Mouse (Mus musculus) activated CD4-positive, CD25-positive, alpha-beta regulatory T cell, adult 9 weeks (primary cell): ENCODE measurements around the gene Bbs12. TPM values are rescaled to one million over a fixed set of nuclear protein-coding genes. Genes with fewer than 3 reads are reported as not detected.

Source experiments
- polyA plus RNA-seq: library from polyadenylated mRNA; unstranded; fragments of 100-300 nt; shearing (Covaris generic); gene quantifications from one replicate; pipeline ENCODE4 v1.2.1, GENCODE M21; 2017

Bbs12 gene
- polyA plus RNA-seq, result 5.4 TPM

DNA sequence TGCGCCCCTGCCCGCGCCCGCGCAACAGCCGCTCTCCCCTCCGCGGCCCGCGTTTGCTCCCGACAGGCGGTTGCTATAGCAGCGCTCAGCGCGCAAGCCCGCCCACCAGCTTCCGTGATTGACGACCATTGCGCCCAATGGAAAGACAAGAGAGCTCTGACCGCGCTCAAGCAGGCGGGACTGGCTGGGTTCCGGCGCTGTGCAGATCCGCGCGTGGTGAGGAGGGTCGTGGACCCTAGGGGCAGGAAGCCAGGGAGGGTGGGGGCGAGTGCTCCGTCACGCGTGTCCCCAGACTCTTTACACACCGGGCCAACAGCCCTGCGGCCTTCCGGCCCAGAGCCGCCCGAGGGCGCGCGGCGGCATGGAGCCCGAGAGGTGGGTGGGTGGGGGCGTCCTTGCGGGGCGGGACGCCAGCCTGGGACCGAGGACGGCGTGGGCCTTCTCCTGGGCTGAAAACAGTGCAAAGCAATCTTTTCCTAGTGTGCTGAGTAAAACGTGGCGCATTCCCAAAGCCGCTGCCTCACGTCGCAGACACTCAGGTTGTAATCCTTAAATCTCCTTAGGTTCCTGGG is at the start of gene Bbs12, which contains the start of gene Cetn4:
Gene Bbs12 (plus strand): TSS at position 185 of the 572 bp plus-strand sequence.
Gene Cetn4 (minus strand): TSS at position 339 of the 572 bp plus-strand sequence.

DNA sequence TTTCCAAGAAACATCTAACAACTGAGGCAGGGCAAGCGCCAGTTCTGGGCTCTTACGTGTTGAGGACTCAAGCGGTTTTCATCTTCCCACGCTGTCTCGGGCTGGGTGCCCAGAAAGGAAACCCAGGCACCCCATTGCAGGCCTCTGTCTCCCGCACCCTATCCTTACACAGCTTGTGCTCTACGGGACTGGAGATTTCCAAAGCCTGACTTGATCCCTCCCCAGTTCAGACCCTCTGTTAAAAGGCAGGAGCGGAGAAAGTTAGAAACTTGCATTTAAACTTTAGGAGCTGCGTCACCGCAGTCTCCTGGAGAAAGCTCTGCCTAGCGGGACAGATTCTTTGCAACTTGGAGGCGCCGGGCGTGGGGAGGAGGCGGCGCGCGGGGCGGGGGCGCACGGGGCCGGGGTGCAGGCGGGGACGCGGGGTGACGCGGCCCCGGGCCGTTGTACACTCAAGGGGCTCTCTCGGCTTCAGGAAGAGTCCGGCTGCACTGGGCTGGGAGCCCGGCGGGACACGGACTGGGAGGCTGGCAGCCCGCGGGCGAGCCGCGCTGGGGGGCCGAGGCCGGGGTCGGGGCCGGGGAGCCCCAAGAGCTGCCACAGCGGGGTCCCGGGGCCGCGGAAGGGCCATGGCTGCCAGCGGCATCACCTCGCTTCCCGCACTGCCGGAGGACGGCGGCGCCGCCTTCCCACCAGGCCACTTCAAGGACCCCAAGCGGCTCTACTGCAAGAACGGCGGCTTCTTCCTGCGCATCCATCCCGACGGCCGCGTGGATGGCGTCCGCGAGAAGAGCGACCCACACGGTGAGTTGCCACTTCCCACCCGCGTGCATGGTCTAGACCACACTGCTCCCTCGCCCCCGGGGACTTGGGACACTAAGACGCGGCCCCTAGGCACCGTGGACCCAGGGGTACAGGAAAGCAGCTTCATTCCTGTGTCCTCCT is 36.1 kb downstream of the Bbs12 start, which contains the start of gene Fgf2:
Gene Fgf2 (plus strand): TSS at position 126 of the 945 bp plus-strand sequence.

Other genes starting within 250 kb of the Bbs12 start
- gene Adad1, start 249.0 kb upstream of the Bbs12 start, polyA plus RNA-seq, result not detected
- 1.8 TPM for gene Il2, start 186.6 kb upstream of the Bbs12 start, polyA plus RNA-seq
- 13.4 TPM for gene Il21, start 79.9 kb upstream of the Bbs12 start, polyA plus RNA-seq
- gene Cetn4, start 154 bp downstream of the Bbs12 start, polyA plus RNA-seq, result 1.2 TPM
- 2.4 TPM for gene Fgf2, start 35.8 kb downstream of the Bbs12 start, polyA plus RNA-seq
- gene Spata5, start 107.3 kb downstream of the Bbs12 start, polyA plus RNA-seq, result 50.9 TPM
- 23.1 TPM for gene Nudt6, start 107.7 kb downstream of the Bbs12 start, polyA plus RNA-seq